Mouse (Mus musculus): ENCODE measurements around the gene Pik3ap1.
"Not testable (repeated sequence)": the region's sequence is repeated elsewhere in the genome, so short reads cannot be mapped to it uniquely, and the experiment has no call there.

Gene Pik3ap1

DNA sequence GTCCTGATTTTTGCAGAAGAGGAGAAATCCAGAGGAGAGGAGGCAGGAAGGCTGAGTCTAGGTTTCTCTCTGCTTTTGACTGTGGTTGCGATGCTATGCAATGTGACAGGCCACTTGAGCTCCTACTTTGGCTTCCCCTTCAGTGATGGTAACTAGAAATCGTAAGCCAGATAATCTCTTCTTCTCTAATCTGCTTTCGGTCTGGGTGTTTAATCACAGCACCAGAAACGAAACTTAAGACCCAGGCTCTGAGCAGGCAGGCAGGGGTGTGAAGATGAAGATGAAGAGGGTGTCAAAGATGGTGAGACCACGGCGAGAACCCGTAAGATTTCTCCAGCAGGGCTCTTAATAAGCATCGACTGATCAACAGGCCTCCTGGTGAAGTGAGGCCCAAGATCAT is 51.9 kb downstream of the Pik3ap1 start:
- DNase-seq (ENCODE audit: low spot score in 2 of 2): peak in 1 of 2 experiments; percentile 56

DNA sequence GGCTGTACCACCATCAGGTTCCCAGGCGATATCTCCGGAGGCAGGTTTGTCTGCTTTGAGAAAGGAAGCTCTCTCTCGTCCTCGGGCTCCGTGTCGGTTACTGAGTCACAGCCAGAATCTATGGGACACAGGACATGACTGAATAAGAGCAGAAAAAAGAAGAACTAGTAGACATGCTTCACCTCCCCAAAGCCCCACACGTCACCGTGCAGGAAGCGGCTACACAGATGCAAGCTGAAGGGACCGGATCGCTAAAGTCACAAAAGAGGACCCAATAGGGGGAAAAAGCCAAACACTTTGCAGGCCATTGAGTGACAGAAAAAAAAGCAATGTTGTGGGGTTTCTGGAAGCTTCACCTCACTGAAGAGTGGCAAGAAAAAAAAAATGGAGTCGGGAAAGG is 52.7 kb downstream of the Pik3ap1 start:
- peak; percentile 67 to 86 for DNase-seq (ENCODE audit: low spot score in 2 of 2)

DNA sequence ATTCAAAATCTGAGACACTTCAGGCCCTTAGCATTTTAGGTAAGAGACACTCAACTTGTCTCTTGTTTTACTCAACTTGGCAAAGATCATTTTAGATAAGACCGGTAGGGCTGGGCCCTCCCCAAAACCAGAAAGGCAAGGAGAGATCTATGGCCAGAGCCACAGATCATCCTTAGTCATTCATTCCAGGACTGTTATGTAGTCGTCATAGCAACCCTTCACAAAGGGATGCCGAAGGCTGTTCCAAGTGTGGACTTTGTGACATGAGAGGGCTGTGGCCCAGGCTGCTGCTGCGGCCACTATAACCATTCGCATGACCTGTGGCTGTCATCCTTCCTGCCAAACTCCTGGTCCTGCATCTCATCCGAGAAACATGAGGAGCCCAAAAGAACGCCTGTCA is 54.5 kb downstream of the Pik3ap1 start:
- DNase-seq (ENCODE audit: low spot score in 2 of 2): no peak

DNA sequence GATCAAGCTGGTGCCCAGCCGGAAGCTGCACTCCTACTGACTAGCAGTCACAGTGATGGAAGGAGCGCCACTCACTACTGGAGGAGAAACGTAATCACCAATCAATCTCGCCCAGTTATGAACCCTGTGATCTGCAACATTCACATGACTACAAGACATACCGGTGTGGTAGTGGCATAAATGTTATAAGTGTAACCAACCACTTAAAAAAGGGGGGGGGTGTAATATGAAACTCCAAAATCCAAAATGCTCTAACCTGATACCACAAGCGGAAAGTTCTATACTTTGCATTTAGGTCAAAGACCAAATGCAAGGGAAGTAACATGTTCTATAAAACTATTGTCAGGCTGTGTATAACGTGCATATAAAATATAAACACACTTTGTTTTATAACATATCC is 54.9 kb downstream of the Pik3ap1 start:
- DNase-seq (ENCODE audit: low spot score in 2 of 2): no peak

DNA sequence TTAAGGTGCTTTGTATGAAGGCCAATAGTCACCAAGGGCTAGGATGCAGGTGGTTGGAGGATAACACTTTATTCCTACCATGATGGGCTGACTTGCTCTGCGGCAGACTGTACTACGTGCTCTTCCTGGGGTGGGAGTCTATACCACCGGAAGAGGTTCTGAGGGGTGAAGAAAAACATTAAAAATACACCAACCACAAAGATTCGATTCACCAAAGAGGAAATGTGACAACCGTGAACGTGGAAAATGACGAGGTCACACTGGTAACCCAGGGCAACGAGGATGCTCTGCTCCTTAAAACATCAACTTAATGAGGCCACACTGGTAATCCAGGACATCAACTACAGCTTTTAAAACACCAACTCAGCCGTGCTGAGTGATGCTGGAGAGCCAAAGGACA is 56.2 kb downstream of the Pik3ap1 start:
- peak; percentile 82 to 86 for DNase-seq (ENCODE audit: low spot score in 2 of 2)

DNA sequence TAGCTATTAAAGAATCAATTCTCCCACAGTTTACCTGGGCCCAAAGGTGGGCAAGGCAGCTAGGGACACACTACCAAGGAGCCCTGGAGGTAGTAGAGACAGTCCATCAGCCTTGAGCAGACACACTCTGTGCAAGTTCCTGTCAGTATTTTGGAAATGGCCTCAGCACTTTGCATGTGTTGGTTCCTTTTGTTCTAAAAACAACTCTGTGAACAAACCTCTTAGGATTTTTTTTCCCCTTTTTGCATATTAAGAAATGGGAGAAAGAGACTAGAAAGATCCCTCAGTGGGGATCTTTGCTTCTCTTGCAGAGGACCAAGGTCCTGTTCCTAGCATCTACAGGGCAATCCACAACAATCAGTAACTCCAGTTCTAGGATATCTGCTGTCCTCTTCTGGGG is 61.1 kb downstream of the Pik3ap1 start:
- DNase-seq (ENCODE audit: low spot score in 2 of 2): no peak

DNA sequence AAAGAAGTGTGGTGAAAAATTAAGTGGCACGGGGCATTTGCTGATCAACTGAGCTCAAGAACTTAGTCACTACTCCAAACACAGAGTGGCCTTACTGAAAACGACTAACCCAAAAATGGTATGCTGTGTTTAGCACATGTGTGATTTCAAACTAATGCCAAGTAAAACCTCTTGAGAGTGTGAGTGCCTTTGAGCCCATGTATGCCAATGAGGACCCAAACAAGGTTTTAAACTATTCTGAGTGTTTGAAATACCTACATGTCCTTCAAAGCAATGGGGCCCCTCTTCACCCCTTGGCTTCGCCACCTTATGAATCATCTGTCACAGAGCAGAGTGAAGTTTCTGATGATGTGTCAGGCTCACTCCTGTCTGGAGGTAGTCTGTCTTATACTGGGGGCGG is 61.8 kb downstream of the Pik3ap1 start:
- DNase-seq (ENCODE audit: low spot score in 2 of 2): no peak

DNA sequence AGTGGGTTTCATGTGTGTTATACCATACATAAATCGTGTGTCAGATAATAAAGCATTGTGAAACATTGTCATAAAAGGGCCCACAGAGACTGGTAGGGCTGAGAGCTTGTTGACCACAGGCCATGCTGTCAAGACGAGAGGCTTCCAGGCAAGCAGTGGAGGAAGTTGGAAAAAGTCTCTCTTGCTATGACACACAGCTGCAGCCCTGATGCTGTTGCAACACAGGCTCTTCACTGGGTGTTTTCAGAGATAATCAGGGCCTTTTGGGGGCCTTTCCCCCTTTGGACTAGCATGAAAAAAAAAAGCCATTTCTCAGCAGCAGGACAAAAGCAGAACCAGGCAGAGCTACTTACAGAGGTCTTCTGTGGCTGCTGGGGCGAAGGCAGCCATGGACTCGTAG is 63.8 kb downstream of the Pik3ap1 start:
- DNase-seq (ENCODE audit: low spot score in 2 of 2): no peak

DNA sequence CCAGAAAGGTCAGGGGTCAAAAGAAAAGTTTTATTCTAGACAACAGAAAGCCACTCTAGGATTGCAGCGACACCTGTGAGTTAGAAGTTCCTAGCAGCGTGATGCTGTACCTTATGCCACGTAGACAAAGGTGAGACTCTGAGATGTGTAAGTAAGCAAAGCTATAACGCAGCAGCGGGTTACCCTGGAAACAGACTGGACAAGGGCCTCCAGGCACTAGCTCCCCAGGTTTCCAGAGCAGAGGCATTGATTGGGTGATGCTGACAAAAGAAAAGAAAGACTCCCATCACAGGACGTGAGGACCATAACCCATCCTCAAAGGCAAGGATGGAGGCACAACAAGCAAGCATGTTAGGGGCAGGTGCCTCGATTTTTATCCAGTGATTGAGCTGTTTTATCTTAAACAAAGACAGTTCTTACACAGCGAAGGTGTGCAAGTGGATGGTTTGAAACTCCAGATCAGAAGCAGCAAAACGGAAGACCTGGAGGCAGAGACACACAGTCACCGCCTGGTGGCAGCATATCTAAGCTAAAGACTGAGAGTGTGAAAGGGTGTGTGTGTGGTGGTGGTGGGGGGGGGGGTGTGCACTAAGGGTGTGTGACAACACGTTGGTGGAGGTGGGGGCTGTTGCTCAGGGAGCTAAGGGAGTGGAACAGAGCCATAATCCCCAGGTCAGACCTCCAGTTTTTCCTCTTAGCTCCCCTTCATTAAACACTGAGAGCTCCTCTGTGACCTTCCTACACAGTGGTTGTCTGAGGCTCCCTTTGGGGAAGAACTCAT is 67.4 kb downstream of the Pik3ap1 start:
- DNase-seq (ENCODE audit: low spot score in 2 of 2): peak; percentile 38 to 59

DNA sequence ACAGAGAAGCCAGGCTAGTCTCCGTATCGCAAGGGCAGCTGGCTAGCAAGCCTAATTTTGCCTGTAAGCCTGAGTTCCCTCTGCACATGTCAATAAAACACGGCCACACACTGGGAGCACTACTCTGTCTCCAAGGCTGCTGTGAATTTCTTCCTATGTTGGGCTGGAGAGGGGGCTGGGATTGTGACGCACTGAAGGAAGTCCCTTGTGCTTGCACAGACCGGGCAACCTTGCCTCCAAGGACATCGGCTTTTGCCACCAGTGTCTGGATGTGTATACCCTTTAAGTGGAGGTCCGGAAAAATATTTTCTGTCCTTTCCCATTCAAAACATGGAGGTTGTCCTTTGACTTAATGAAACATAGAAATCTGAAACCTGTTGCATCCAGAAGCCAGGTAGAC is 70.2 kb downstream of the Pik3ap1 start:
- DNase-seq (ENCODE audit: low spot score in 2 of 2): no peak

DNA sequence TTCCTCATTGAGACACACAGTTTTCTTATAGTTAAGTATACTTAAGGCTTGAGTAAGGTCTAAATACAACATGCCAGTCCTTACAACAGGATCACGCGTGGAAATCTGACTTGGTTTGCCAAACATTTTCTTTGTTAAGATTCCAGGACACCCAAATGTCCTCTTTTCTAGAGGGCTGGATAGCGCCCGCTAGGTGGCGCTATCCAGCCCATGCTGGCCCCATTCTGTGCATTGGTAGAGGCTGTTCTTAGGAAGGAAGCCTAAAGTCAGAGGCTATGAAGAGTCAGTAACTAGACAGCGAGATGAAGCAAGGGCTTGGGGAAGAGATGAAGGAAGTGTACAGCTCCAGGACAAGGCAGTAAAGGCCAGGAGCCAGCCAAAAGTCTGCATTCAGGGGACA is 71.2 kb downstream of the Pik3ap1 start:
- peak; percentile 33 to 39 for DNase-seq (ENCODE audit: low spot score in 2 of 2)

DNA sequence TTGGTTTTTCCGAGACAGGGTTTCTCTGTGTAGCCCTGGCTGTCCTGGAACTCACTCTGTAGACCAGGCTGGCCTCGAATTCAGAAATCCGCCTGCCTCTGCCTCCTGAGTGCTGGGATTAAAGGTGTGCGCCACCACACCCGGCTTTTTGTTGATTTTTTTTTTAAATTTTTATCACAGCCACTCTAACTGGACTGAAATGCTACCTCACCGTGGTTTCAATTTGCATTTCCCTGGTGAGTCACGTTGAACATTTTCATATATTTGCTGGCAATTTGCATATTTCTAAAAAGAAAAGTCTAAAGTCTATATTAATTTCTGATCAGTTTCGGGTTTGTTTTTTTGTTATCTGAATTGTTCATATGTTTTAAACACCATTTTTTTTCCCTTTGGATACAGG is 72.3 kb downstream of the Pik3ap1 start:
- DNase-seq (ENCODE audit: low spot score in 2 of 2): not testable (repeated sequence)

DNA sequence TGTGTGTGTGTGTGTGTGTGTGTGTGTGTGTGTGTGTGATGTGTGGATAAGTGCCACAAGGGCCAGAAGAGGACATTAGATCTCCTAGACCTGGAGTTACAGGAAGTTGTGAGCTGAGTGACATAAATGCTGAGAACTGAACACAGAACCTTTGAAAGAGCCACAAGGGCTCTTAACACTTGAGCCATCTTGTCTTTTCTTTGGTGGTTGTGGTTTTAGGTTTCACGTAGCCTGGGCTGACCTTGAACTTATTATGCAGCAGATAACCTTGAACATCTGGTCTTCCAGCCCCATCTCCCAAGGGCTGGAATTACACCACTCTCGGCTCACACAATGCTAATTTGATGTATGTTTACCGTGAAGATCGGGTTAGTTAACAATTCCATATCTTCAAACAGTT is 72.9 kb downstream of the Pik3ap1 start:
- DNase-seq (ENCODE audit: low spot score in 2 of 2): no peak

DNA sequence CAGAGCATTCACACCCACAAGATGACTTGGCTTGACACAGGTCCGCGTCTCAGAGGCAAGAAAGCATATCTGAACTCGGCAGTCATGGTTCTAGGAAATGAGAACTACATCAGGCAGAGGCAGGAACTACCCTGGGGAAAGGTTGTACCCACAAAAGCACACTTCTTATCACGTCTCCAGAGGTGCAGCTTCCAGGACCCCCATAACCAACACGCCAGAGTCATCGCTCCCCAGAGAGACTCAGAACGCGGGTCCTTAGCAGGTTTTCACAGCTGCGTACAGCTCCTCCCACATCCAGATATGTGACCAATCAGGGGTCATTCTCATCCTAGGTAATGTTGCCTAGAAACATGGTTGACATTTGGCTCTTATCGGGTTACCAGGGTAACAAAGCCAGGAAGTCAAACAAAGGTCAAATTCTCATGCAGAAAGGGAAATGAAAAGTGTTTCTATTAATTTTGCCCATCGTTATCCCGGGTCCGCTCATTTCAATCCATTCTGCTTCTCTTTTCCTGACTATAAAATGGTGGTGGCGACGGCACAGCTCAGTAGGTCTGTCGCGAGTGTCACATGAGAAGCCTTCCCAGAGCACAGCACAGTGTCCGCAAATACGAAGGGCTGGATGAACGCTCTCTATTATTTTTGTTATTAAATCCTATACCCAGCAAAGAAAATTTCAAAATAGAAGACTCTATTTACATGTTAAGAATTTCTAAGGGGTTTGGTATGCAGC is 73.8 kb downstream of the Pik3ap1 start:
- peak in 1 of 2 experiments; percentile 21 for DNase-seq (ENCODE audit: low spot score in 2 of 2)

DNA sequence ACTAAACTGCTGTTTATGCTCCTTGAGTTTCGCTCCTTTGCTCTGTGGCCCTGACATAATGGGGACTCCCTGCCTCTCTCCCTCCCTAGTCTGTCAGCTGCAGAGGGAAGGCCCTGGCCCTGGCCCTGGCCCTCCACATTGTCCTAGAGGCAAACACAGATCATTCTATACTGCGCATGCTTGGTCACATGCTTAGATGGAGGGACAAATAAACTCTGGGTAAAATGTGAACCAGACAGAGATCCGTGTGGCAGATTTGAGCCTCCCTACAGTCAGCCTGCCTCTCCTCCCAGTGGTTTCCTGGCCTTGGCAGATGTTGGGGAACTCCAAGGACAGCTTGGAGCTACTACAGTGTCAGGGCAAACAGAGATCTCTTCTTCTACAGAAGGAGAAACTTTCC is 81.0 kb downstream of the Pik3ap1 start:
- DNase-seq (ENCODE audit: low spot score in 2 of 2): no peak

DNA sequence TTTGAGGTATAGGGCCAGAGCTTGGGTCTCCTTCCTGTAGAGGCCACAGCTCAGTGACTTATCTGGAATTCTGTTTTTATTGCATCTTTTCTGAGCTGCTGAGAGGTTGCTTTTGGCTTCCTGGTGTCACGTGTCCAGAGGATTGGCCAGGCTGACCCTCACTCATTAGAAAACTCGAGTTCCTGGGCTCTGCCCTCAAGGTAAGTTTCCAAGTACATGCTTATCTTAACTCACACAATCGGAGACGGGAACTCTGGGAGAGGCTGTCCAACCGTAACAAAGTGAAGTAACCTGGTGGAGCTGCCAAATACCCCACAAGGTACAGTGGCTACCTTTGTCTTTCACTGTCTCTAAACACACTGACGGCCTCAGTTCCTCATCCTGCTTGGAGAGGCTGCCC is 81.5 kb downstream of the Pik3ap1 start:
- DNase-seq (ENCODE audit: low spot score in 2 of 2): no peak

DNA sequence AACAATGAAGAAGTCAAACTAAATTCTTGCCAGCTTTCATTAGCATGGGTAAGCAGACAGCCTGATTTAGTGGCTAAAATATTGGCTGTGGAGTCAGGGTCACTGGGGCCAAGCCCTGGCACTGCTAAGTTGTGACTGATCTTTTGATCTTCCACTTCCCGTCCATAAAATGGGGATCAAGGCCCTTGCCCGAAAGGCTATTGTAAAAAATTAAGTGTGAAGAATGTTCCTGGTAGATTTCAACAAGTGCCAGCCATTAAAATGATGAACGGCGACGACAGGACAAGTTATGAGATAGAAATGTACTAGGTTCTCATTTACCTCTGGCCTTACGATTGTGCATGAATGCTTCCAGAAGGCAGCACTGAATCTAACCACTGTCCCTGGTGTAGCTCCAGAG is 83.0 kb downstream of the Pik3ap1 start:
- no peak for DNase-seq (ENCODE audit: low spot score in 2 of 2)

DNA sequence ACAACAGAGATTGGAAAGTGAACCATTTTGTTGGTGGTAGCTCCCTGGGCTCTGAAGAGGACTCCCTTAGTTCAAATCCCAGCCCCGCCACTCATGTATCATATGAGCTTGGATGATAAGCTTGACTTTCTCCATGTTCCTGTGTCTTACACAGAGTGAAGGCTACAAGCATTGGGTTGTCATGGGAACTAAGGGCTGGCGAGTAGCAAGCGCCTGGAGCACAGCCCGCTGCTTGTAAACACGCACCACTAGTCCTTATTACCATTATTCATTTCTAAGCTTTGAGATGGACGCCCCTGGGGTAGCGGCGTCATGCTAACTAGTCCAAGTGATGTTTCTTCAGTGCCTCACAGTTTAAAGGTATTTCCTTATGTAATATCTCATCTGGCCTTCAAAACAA is 85.5 kb downstream of the Pik3ap1 start:
- no peak for DNase-seq (ENCODE audit: low spot score in 2 of 2)

DNA sequence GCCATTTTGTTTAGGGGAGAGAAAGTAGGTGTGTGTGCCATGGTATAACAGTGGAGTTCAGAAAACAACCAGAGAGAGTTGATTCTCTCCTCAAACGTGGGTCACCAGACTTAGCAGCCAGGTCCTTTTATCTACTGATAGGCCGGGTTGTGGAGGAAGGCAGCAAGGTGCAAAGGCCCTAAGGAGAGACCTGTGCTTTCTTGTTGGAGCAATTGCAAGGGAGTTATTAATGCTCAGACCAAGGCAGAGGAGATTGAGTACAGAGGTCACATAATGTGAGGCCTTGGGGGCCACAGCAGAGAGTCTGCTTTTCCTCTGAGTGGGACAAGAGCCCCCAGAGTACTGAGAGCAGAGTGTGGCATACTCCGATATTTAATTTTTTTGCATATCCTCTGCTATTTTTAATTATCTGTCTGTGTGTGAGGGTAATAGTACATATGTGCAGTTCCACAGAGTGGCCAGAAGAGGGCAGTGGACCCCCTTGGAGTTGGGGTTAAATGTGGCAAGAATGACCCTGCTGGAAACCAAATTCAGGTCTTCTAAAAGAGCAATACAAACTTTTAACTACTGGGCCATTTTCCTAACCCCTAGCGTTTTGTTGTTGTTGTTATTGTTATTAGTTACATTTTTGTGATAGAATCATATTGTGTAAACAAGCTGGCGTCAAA is 93.8 kb downstream of the Pik3ap1 start:
- DNase-seq (ENCODE audit: low spot score in 2 of 2): peak; percentile 5 to 41

DNA sequence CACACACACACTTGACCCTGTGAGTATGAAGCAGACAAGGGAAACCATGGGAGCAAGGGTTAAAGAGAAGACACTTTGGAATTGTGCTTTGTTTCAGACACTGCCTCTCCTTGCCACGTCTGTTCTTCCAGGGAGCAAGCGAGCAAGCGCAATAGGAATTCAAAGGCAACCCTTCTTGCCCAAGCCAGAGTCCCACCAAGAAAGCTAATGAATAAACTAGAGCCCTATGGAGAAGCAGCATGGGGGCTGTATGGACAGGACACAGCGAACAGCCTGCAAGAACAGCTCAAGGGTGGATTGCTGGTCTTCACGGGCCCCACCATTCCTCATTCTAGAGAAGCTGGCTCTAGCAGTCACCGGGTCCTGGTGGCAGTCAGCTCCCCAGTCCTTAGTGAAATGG is 96.3 kb downstream of the Pik3ap1 start:
- DNase-seq (ENCODE audit: low spot score in 2 of 2): no peak

DNA sequence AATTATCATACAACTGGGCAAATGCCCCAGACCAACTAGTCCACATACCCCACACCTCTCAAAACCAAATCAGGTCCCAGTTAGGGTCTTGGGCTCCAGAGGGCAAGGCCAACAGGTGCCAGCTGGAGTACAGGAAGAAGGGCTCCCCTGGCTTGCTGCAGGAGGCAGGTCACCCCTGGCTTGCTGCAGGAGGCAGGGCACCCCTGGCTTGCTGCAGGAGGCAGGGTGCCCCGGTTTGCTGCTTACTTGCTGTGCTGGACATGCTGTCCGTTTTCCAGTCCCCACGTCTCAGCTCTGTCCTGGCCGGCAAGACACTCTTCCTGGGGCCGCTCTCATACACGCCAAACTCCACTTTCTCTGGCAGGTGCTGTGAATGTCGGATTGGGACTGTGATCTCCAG is 97.7 kb downstream of the Pik3ap1 start:
- DNase-seq (ENCODE audit: low spot score in 2 of 2): no peak

DNA sequence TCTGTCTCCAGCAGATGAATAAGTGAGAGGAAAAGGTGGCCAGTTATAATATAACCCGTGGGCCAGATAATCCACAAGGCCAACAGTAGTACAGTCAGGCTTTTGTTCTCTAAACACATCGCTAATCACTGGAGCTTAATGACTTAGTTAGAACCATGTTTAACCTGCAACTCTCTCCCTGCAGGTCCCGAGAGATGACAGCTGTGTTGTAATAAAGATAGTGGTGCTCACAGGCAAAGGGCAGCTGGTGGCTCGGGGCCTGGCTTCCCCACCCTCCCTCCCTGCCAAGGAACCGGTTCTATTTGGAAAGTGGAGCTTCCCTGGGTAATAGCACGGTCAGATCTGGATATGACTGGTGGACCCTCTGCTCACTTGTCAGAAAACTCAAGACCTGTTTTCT is 100.4 kb downstream of the Pik3ap1 start:
- DNase-seq (ENCODE audit: low spot score in 2 of 2): no peak

DNA sequence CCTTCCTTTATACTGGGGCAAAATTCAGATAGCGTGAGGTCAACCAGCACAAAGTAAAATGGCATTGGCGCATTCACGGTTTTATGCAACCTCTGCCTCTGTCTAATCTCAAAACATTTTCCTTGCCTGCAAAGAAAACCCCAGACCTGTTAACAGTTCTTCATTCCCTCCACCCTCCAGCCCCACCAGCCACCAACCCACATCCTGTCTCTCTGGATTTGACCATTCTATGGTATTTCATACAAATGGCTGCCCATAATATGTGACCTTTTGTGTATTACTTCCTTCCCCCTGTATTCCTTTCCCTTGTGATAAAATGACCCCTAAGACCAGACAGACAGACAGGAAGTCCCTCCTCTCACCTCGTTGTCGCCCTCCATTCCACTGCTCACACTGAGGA is 102.2 kb downstream of the Pik3ap1 start:
- DNase-seq (ENCODE audit: low spot score in 2 of 2): peak; percentile 48 to 69
